Mouse (Mus musculus) liver, adult (tissue): ENCODE measurements around the gene Mboat2.

Experiments used
- GATA4 ChIP-seq: IDR thresholded peaks from 2 replicates; pipeline ENCODE4 v1.6.1; 2014; ENCODE audit warnings: mild to moderate bottlenecking, low read length; ENCODE audit not compliant: insufficient replicate concordance

Mboat2 gene

DNA sequence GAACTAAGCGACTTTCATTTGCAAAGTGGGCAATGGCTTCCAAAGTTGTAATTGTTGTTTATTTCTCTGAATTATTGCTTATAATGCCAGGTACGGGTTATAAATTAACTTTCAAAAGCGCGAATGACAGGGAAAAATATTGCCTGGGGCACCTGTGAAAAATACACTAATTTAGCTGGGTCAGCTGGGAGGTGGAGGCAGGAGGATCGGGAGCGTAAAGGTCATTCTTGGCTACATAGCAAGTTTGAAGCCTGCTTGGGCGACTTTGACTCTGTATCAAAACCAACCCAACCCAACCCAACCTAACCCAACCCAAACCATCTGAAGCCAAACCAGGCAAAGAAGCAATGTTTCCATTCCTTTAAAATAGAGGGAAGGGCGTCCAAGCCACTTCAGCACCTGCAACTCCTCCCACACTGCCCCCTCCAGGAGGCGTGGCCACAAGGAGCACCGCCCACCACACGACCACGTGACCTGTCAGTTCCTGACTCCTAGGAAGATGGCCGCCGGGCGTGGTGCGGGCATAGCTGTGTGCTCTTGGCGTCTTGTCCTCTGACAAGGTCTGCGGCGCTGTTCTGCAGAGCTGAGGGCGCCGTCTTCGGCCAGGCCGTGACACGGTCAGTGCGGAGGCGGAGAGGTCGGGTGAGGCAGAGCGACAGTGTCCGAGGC, 143.9 kb downstream of the Mboat2 start, which contains the start of gene Kidins220:
TSS of gene Kidins220 (plus strand) at position 480 of the 669 bp plus-strand sequence.
- TF ChIP-seq GATA4, result no peak

DNA sequence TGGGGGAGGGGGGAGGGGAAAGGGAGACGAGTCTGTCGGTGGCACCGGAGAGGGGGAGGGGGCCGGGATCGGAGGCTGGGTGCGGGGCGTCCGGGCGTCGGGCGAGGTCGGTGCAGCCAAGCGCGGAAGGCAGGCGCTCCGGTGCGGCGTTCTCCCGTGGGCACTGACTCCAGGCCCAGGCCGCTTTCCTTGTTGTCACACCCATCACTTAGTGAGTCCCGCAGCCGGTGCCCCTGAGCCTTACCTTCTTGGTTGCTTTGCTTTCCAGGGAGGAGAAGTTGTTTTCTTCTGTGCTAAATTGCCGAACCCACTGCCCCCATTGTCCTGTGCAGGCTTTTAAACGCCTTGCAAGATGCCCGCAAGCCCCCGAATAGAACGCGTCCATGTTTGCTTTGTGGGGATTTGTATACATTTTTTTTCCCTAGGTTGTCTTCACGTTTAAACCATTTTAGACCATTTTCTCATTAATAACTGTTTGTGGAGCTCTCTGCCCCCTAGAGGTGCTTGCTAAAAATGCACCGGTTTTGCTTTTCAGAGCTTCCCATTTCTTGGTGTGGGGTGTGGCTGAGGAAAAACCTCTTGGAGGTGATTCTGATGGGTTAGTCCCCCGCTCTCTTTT, 144.5 kb downstream of the Mboat2 start:
- no peak for TF ChIP-seq GATA4

DNA sequence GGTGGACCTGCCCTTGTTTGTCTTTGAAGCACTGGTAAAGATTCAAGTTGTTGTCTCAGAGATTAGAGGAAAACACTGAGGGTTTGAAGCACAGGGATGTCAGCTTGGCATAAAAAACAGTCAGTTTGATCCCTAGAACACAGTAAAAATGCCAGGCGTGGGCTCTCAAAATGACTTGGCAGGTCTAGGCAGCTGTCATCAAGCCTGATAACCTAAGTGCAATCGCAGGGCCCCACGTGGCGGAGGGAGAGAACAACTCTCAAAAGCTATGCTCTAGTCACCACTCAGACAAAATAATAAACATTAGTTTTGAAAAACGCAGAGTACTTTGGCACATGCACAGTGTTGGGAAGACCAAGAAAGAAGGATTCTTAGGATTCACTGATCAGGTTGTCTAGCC, 154.5 kb downstream of the Mboat2 start:
- no peak for TF ChIP-seq GATA4

DNA sequence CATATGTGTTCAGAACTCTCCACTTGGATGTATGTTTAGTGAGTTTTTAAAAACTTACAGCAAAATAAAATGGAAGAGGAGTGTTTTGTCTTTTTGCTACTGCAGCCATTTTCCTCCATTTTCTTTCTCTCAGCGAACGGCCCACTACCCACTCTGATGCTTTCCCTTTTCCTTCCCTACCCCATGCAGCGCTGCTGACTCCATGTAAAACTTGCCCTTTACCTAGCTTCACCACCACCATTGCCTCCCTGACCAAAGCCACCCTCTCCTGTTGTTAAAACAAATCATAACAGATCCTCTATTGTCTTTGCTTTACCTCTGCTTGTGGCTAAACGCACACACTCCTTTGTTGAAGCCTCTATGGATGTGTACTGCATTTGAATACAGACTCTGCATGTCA, 164.7 kb downstream of the Mboat2 start:
- no peak for TF ChIP-seq GATA4

DNA sequence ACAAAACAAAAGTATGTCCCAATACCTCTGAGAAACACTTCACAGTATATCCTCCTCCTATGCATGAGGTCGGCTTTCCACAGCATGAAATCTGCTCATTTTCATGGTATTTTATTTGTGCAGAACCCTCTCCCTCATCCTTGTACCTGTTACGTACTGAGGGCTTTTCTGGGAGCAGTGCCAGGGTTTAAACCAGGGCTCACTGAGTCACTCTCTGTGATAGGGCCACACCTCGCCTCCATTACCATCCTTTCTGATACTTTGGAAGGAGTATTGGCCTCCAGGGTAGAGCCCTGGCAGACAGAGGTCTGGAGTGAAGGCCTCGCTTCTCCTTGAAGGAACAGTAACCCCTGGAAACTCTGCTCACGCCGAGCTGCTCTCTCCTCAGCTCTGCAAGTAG, 174.7 kb downstream of the Mboat2 start:
- TF ChIP-seq GATA4, result no peak

DNA sequence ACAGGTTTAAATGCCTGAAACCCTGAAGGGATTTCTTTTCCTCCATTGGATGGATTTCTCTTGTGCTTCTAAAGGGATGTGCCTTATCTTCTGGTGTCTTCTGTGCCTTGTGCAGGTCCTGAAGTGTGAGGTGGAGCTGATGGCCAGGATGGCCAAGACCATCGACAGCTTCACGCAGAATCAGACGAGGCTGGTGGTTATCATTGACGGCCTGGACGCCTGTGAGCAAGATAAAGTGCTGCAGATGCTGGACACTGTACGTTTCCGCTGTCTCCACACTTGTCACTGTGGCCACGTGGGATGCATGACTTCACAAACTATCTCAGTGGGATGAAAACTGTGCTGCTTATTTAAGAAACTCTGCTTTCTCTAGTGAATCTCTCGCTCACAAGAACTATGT, 179.3 kb downstream of the Mboat2 start:
- no peak for TF ChIP-seq GATA4

DNA sequence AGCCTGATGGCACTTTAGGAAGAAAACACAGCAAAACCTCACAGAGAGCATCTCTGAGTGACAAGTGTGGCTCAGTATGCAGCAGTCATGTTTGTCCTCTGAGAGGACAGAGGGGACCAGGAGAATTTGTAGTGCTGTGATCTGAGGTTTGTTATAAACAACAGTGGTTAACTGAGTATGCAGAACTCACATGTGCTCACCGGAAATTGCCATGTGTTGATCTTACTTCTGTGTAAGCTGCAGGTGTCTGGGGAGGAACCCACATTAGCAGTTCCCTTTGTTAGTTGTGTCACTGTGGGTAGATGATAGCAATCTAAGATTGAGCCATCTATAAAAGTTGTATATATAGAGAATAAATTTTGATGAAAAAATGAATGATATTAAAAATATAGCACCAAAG, 179.7 kb downstream of the Mboat2 start:
- no peak for TF ChIP-seq GATA4

DNA sequence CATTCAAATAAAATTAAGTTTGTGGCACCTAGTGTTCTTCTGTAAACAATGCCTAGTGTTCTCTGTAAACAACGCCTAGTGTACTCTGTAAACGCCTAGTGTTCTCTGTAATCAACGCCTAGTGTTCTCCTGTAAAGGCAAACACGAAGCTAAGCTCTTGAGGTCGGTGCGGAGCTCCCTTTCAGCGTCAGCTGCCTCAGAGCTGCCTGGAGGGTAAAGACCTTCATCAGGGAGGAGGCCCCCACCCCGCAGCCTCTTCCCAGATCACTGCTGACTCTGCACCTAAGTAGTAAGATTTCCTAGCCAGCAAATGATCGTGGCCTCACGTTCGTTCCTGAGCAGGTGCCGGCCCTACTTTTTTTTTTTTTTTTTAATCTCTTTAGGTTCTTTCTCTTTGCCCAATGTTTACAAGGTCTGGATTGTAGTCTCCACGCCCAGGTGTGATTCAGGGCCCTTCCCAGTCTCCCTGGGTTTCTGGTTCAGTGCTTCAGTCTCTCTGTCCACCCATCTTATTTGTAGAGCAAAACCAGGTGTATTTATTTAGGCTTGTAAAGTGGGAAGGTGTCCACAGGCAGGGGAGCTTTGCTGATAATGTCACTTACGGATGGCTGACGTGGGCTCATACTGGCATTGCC, 181.2 kb downstream of the Mboat2 start:
- no peak for TF ChIP-seq GATA4

DNA sequence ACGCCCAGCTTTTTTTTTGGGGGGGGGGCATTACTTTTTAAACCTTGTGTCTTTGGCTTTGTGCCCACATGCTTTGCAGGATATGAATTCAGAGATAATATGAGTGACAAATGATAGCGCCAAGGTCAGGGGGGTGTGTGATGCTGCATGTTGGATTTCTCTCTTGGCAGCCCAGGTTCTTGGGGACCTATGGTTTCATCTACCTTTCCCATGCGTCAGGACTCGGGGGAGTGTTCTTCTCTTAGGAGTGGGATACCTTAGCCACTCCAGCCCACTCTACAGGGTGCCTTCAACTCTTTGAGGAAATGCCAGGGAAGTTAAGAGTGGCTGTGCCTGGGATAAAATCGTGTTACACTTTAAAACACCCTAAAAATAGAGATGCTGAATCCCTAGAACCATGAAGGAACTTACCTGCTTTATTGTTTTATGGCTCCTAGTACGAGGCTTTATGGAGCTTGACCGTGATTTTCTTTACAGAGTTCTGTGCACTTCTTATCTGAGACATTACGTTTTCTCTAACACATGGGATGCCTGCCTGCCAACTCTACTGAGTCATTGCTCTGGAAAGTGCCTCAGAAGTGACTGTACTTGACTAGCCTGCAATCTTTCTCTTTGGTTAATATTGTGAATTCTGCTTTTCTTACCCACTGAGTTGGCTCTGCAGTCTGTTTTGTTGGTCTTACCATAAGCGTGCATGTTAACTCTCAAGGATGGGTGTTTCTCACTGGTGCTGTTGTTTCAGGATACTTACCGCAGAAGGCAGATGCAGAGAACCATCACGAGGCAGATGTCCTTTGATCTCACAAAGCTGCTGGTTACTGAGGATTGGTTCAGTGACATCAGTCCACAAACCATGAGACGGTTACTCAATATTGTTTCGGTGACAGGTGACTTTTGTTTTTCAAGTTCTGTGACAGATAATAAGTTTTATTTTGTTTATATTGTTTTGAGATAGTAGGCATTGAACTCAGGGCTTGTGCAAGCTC, 182.2 kb downstream of the Mboat2 start:
- TF ChIP-seq GATA4, result no peak
